ENCODE assay signal across 8 mouse cellular contexts in genomic region chr11:120467736-120468092, GRCm38 (mm10). TPM values are rescaled to one million over a fixed set of nuclear protein-coding genes. Genes with fewer than 3 reads are reported as not detected.
DNase-seq lines count a peak whose midpoint lies in the region; ATAC-seq and TF ChIP-seq lines count a peak whose summit lies in the region.

No protein-coding gene starts in this region.

- peaks cover 8% of the 10 kb centered on the region; the same call in 1 of the 2 replicates for H3K4me1 ChIP-seq in kidney, adult 2 months (ENCODE audit: control insufficient read depth, insufficient read depth, low read length)
- H3K4me1 ChIP-seq in bone marrow, adult 2 months (ENCODE audit: control insufficient read depth, insufficient read depth, low read length) = peaks cover 3% of the 10 kb centered on the region; the same call in 1 of the 2 replicates
- H3K4me1 ChIP-seq in hindbrain, embryonic 11.5 days (replicated peaks; ENCODE audit: control insufficient read depth, insufficient read depth, low read length) = peaks cover 9% of the 10 kb centered on the region; the same call in 1 of the 2 replicates
- H3K4me1 ChIP-seq in midbrain, embryonic 11.5 days (ENCODE audit: control insufficient read depth, insufficient read depth, low read length) = peaks cover 15% of the 10 kb centered on the region

- H3K4me2 ChIP-seq in hindbrain, embryonic 11.5 days (replicated peaks; ENCODE audit: low read depth, low read length) = peak overlapping the region; percentile 74
- peak overlapping the region; percentile 90 for H3K4me2 ChIP-seq in midbrain, embryonic 11.5 days

- no peaks in the 10 kb centered on the region for H3K9me3 ChIP-seq in hindbrain, embryonic 11.5 days (ENCODE audit: control insufficient read depth, low read length)
- no peaks in the 10 kb centered on the region for H3K9me3 ChIP-seq in midbrain, embryonic 11.5 days (ENCODE audit: control insufficient read depth, low read length)

- no peak for TF ChIP-seq POLR2A in kidney, adult 2 months (IDR thresholded peaks at IDR 0.05; ENCODE audit: low read depth, low read length)
- no peak for TF ChIP-seq POLR2A in bone marrow, adult 2 months (IDR thresholded peaks at IDR 0.05; ENCODE audit: borderline replicate concordance, control insufficient read depth, low read depth, low read length)

- H3K27ac ChIP-seq in kidney, adult 2 months (ENCODE audit: insufficient read depth, low read depth, low read length) = peak overlapping the region; percentile 32; the same call in 1 of the 2 replicates
- peak overlapping the region; percentile 74 for H3K27ac ChIP-seq in bone marrow, adult 2 months (ENCODE audit: control insufficient read depth, insufficient read depth, low read depth, low read length, poor library complexity)
- peak overlapping the region; percentile 65; the same call in 1 of the 2 replicates for H3K27ac ChIP-seq in hindbrain, embryonic 11.5 days (ENCODE audit: low read depth, low read length)
- peak overlapping the region; percentile 30 for H3K27ac ChIP-seq in midbrain, embryonic 11.5 days (ENCODE audit: low read depth, low read length)

- ATAC-seq in hindbrain, embryonic 11.5 days (ENCODE audit: low FRiP score) = peak; percentile 73; the same call in 1 of the 2 replicates
- no peak for ATAC-seq in midbrain, embryonic 11.5 days (ENCODE audit: low FRiP score)
- ATAC-seq in granulocyte monocyte progenitor cell, adult 5-6 weeks (replicated peaks; ENCODE audit: poor library complexity, severe bottlenecking) = no peak; the same call in 1 of the 2 replicates

- peak overlapping the region; percentile 86 for H3K4me3 ChIP-seq in kidney, adult 2 months (ENCODE audit: insufficient read depth, low read depth, low read length)
- peak overlapping the region; percentile 94 for H3K4me3 ChIP-seq in bone marrow, adult 2 months (replicated peaks; ENCODE audit: control insufficient read depth, low read depth, low read length)
- peak overlapping the region; percentile 93 for H3K4me3 ChIP-seq in hindbrain, embryonic 11.5 days (ENCODE audit: low read depth, low read length)
- H3K4me3 ChIP-seq in midbrain, embryonic 11.5 days (ENCODE audit: low read depth, low read length) = peak overlapping the region; percentile 92

- peak overlapping the region; percentile 89 for H3K9ac ChIP-seq in hindbrain, embryonic 11.5 days (ENCODE audit: low read depth, low read length)
- peak overlapping the region; percentile 84 for H3K9ac ChIP-seq in midbrain, embryonic 11.5 days (ENCODE audit: low read length)

- no peaks in the 10 kb centered on the region; the same call in 1 of the 2 replicates for H3K36me3 ChIP-seq in kidney, adult 2 months (ENCODE audit: control insufficient read depth, insufficient read depth, low read length)
- peaks cover 16% of the 10 kb centered on the region for H3K36me3 ChIP-seq in hindbrain, embryonic 11.5 days (ENCODE audit: control insufficient read depth, insufficient read depth, low read length)
- peaks cover 15% of the 10 kb centered on the region for H3K36me3 ChIP-seq in midbrain, embryonic 11.5 days (ENCODE audit: control insufficient read depth, insufficient read depth, low read length)

- no peak for DNase-seq in kidney, adult 2 months
- DNase-seq in kidney, postnatal 4 days = no peak
- no peak for DNase-seq in hindbrain, embryonic 11.5 days (ENCODE audit: low spot score)
- no peak for DNase-seq in midbrain, embryonic 11.5 days (ENCODE audit: low spot score, missing footprints)
- DNase-seq in yolk sac, embryonic 10.5 days (ENCODE audit: low spot score) = no peak
- no peak for DNase-seq in cerebellum, postnatal 10 days

- WGBS in kidney, adult 2 months = under 1% methylated on average over 33 of the region's 33 CpGs
- WGBS in bone marrow, adult 2 months = under 1% methylated on average over 33 of the region's 33 CpGs
- WGBS in hindbrain, embryonic 11.5 days = 1% methylated on average over 33 of the region's 33 CpGs
- WGBS in midbrain, embryonic 11.5 days = 2% methylated on average over 33 of the region's 33 CpGs

- H3K27me3 ChIP-seq in kidney, adult 2 months (replicated peaks; ENCODE audit: control insufficient read depth, insufficient read depth, low read length) = no peaks in the 10 kb centered on the region
- no peaks in the 10 kb centered on the region for H3K27me3 ChIP-seq in hindbrain, embryonic 11.5 days (ENCODE audit: control insufficient read depth, insufficient read depth, low read length)
- H3K27me3 ChIP-seq in midbrain, embryonic 11.5 days (ENCODE audit: control insufficient read depth, insufficient read depth, low read length) = no peaks in the 10 kb centered on the region

- TF ChIP-seq CTCF in kidney, adult 2 months (conservative IDR thresholded peaks at IDR 0.05; ENCODE audit: insufficient read depth, insufficient read length, low read depth, low read length) = no peak
- TF ChIP-seq CTCF in bone marrow, adult 2 months (IDR thresholded peaks at IDR 0.05; ENCODE audit: control insufficient read depth, insufficient read depth, low read length) = no peak

RNA-seq across cellular contexts. Expression of gene Arl16, which starts 0.3 kb away (rescaled TPM):
- polyA plus RNA-seq in kidney, adult 2 months (2012; rRNA removed) = 21.1 and 23.8 TPM in 2 replicates
- 5.5 and 6.7 TPM in 2 replicates for polyA plus RNA-seq in bone marrow, adult 2 months (2011; ENCODE audit: insufficient read depth, insufficient read length, low replicate concordance, missing spikeins)
- 54.8 and 58.2 TPM in 2 replicates for polyA plus RNA-seq in hindbrain, embryonic 11.5 days (2014; fragmentation: Nextera tagmentation; extraction: Ambion mirVana)
- polyA plus RNA-seq in midbrain, embryonic 11.5 days (2014; fragmentation: Nextera tagmentation; extraction: Ambion mirVana) = 48.0 and 53.0 TPM in 2 replicates
- total RNA-seq in granulocyte monocyte progenitor cell, adult 5-6 weeks (2014; fragmentation: Nextera tagmentation) = 11.7 and 15.1 TPM in 2 replicates
- total RNA-seq in granulocyte monocyte progenitor cell, adult 5-6 weeks (2017) = 19.2 and 22.4 TPM in 2 replicates

RNA-seq across cellular contexts. Expression of gene Ccdc137, which starts 9.8 kb away (rescaled TPM):
- 14.8 and 15.1 TPM in 2 replicates for polyA plus RNA-seq in kidney, adult 2 months (2012; rRNA removed)
- 19.2 and 29.6 TPM in 2 replicates for polyA plus RNA-seq in bone marrow, adult 2 months (2011; ENCODE audit: insufficient read depth, insufficient read length, low replicate concordance, missing spikeins)
- polyA plus RNA-seq in hindbrain, embryonic 11.5 days (2014; fragmentation: Nextera tagmentation; extraction: Ambion mirVana) = 25.0 and 30.0 TPM in 2 replicates
- 25.4 and 25.6 TPM in 2 replicates for polyA plus RNA-seq in midbrain, embryonic 11.5 days (2014; fragmentation: Nextera tagmentation; extraction: Ambion mirVana)
- total RNA-seq in granulocyte monocyte progenitor cell, adult 5-6 weeks (2014; fragmentation: Nextera tagmentation) = 35.6 and 43.0 TPM in 2 replicates
- total RNA-seq in granulocyte monocyte progenitor cell, adult 5-6 weeks (2017) = 39.4 and 57.7 TPM in 2 replicates

RNA-seq across cellular contexts. Expression of gene Oxld1, which starts 9.8 kb away (rescaled TPM):
- 48.6 and 49.3 TPM in 2 replicates for polyA plus RNA-seq in kidney, adult 2 months (2012; rRNA removed)
- 2.0 and 4.4 TPM in 2 replicates for polyA plus RNA-seq in bone marrow, adult 2 months (2011; ENCODE audit: insufficient read depth, insufficient read length, low replicate concordance, missing spikeins)
- 11.9 and 13.1 TPM in 2 replicates for polyA plus RNA-seq in hindbrain, embryonic 11.5 days (2014; fragmentation: Nextera tagmentation; extraction: Ambion mirVana)
- polyA plus RNA-seq in midbrain, embryonic 11.5 days (2014; fragmentation: Nextera tagmentation; extraction: Ambion mirVana) = 10.4 and 11.5 TPM in 2 replicates
- total RNA-seq in granulocyte monocyte progenitor cell, adult 5-6 weeks (2014; fragmentation: Nextera tagmentation) = 7.9 and 8.6 TPM in 2 replicates
- total RNA-seq in granulocyte monocyte progenitor cell, adult 5-6 weeks (2017) = 12.8 and 19.5 TPM in 2 replicates

RNA-seq across cellular contexts. Expression of gene Pde6g, which starts 14.4 kb away (rescaled TPM):
- polyA plus RNA-seq in kidney, adult 2 months (2012; rRNA removed) = 1.8 TPM in 2 replicates
- polyA plus RNA-seq in bone marrow, adult 2 months (2011; ENCODE audit: insufficient read depth, insufficient read length, low replicate concordance, missing spikeins) = not detected in 2 replicates
- 0.18 and 0.26 TPM in 2 replicates for polyA plus RNA-seq in hindbrain, embryonic 11.5 days (2014; fragmentation: Nextera tagmentation; extraction: Ambion mirVana)
- 0.40 and 0.41 TPM in 2 replicates for polyA plus RNA-seq in midbrain, embryonic 11.5 days (2014; fragmentation: Nextera tagmentation; extraction: Ambion mirVana)
- not detected in 2 replicates for total RNA-seq in granulocyte monocyte progenitor cell, adult 5-6 weeks (2014; fragmentation: Nextera tagmentation)
- total RNA-seq in granulocyte monocyte progenitor cell, adult 5-6 weeks (2017) = not detected in 2 replicates

RNA-seq across cellular contexts. Expression of gene Mrpl12, which starts 16.7 kb away (rescaled TPM):
- 282 and 300 TPM in 2 replicates for polyA plus RNA-seq in kidney, adult 2 months (2012; rRNA removed)
- polyA plus RNA-seq in bone marrow, adult 2 months (2011; ENCODE audit: insufficient read depth, insufficient read length, low replicate concordance, missing spikeins) = 60.4 and 87.1 TPM in 2 replicates
- polyA plus RNA-seq in hindbrain, embryonic 11.5 days (2014; fragmentation: Nextera tagmentation; extraction: Ambion mirVana) = 139 and 141 TPM in 2 replicates
- 137 and 152 TPM in 2 replicates for polyA plus RNA-seq in midbrain, embryonic 11.5 days (2014; fragmentation: Nextera tagmentation; extraction: Ambion mirVana)
- total RNA-seq in granulocyte monocyte progenitor cell, adult 5-6 weeks (2014; fragmentation: Nextera tagmentation) = 113 and 121 TPM in 2 replicates
- total RNA-seq in granulocyte monocyte progenitor cell, adult 5-6 weeks (2017) = 131 and 159 TPM in 2 replicates
